Mouse (Mus musculus) fat pad, adult 2 months (tissue): ENCODE data around the gene Esrp2.
A peak's percentile ranks its signal among the peaks of the same experiment; 100 is the strongest.

ENCODE experiments used
- DNase-seq: peaks from one replicate; pipeline ENCODE4 v3.0.0-alpha.2; 2011; ENCODE audit warnings: low read depth, low spot score; ENCODE audit errors: extremely low read depth

The Esrp2 gene

DNA sequence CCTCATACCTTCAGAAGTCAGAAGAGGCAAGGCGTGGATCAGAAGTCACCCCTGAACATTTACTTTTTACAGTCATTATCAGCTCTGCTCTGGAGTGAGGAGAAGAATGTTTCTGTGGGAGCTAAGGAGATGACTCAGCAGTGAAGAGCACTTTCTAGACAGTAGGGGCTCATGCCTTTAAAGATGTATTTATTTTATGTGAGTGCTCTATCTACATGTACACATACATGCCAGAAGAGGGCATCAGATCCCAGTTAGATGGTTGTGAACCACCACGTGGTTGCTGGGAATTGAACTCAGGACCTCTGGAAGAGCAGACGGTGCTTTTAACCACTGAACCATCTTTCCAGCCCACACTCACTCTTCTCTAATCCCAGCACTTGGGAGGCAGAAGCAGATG, 9.7 kb downstream of the Esrp2 start:
- DNase-seq: no peak

DNA sequence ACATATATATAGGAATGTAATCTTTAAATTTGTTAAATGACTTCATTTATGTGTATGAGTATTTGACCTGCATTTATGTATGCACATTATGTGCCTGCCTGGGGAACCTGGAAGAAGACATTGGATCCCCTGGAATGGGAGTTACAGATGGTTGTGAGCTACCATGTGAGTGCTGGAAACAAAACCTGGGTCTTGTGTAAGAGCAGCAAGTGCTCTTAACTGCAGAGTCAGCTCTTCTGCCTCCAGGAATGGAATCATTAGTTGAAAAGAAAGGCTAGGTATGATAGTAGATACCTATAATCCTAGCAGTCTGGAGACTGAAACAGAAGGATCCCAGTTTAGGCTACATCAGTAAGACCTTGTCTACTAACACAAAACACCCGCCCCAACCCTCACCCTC, 10.7 kb downstream of the Esrp2 start:
- no peak for DNase-seq

GRCm38 (mm10) chr8:106123443-106123842, 13.3 kb downstream of the Esrp2 start:
- DNase-seq: no peak

GRCm38 (mm10) chr8:106115897-106116296, 20.9 kb downstream of the Esrp2 start:
- no peak for DNase-seq

DNA sequence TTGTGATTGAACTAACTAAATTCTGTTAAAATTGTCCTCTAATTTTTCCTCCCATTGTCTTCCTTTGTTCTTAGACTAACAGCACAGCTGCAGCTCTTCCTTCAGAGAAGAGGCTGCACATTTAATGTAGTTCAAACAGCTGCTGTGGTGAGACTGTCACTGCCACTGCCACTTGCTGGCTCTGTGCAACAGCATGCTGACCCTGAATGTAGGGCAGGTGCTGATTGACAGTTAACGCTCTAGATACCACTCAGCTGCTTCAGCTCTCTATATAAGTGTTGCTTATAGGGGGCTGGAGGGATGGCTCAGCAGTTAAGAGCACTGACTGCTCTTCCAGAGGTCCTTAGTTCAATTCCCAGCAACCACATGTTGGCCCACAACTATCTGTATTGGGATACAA, 24.3 kb downstream of the Esrp2 start:
- DNase-seq: no peak

GRCm38 (mm10) chr8:106112041-106112440, 24.7 kb downstream of the Esrp2 start:
- DNase-seq: no peak

GRCm38 (mm10) chr8:106108729-106109128, 28.0 kb downstream of the Esrp2 start:
- no peak for DNase-seq

DNA sequence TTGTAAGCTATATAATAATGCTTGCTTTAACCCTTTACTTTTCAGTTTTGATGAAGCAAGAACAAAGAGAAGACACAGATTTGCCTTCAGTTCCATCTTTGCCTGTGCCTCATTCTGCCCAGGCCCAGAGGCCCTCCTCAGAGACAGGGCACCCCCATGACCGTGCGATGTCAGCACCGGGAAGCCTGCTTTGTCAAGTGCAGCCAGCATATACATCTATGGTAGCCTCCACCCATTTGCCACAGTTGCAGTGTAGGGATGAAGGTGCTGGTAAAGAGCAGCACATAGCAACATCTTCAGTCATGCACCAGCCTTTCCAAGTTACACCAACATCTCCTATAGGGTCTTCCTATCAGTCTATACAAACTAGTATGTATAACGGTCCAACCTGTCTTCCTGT, 28.7 kb downstream of the Esrp2 start:
- no peak for DNase-seq

- DNase-seq: peak; percentile 68
These were observed 30.6 kb downstream of the Esrp2 start for GRCm38 (mm10) chr8:106106193-106106592.

GRCm38 (mm10) chr8:106103888-106104287, 32.9 kb downstream of the Esrp2 start:
- no peak for DNase-seq

- DNase-seq: no peak
These were observed 34.5 kb downstream of the Esrp2 start for GRCm38 (mm10) chr8:106102321-106102720.
